Mouse (Mus musculus): ENCODE measurements around the gene Iqschfp. TPM values are rescaled to one million over a fixed set of nuclear protein-coding genes. Genes with fewer than 3 reads are reported as not detected.
A peak's percentile ranks its signal among the peaks of the same experiment; 100 is the strongest.

Gene Iqschfp
- total RNA-seq, 2 experiments from 2014 or later, result 15.2 to 17.4 TPM

GRCm38 (mm10) chr3:68558744-68559143 is 666.7 kb downstream of the Iqschfp start:
- DNase-seq, result no peak
- intact Hi-C loops (cut with DNase I), result no loop called here

- DNase-seq, result peak; percentile 59
- intact Hi-C loops (cut with DNase I), result no loop called here
Measured at GRCm38 (mm10) chr3:68560057-68560456, 668.0 kb downstream of the Iqschfp start.

- intact Hi-C loops (cut with DNase I), result no loop called here
- no peak for DNase-seq
Measured at GRCm38 (mm10) chr3:68562838-68563237, 670.8 kb downstream of the Iqschfp start.

- DNase-seq, result peak; percentile 86
- intact Hi-C loops (cut with DNase I), result no loop called here
Measured at GRCm38 (mm10) chr3:68563922-68564321, 671.9 kb downstream of the Iqschfp start.

GRCm38 (mm10) chr3:68564978-68565674 is 673.1 kb downstream of the Iqschfp start:
- DNase-seq, result no peak
- intact Hi-C loops (cut with DNase I), result no loop called here

- DNase-seq, result no peak
- intact Hi-C loops (cut with DNase I), result no loop called here
Measured at GRCm38 (mm10) chr3:68565675-68566055, 673.6 kb downstream of the Iqschfp start.

- intact Hi-C loops (cut with DNase I), result no loop called here
- no peak for DNase-seq
Measured at GRCm38 (mm10) chr3:68567581-68567980, 675.5 kb downstream of the Iqschfp start.

GRCm38 (mm10) chr3:68568149-68568548 is 676.1 kb downstream of the Iqschfp start:
- intact Hi-C loops (cut with DNase I), result no loop called here
- no peak for DNase-seq

GRCm38 (mm10) chr3:68568716-68569115 is 676.7 kb downstream of the Iqschfp start:
- no peak for DNase-seq
- intact Hi-C loops (cut with DNase I), result no loop called here

- intact Hi-C loops (cut with DNase I), result no loop called here
- DNase-seq, result no peak
Measured at GRCm38 (mm10) chr3:68570319-68570718, 678.3 kb downstream of the Iqschfp start.

GRCm38 (mm10) chr3:68572249-68573225 is 680.5 kb downstream of the Iqschfp start:
- intact Hi-C loops (cut with DNase I), result no loop called here
- peak; percentile 87 for DNase-seq

GRCm38 (mm10) chr3:68573226-68573624 is 681.2 kb downstream of the Iqschfp start:
- DNase-seq, result no peak
- intact Hi-C loops (cut with DNase I), result no loop called here

GRCm38 (mm10) chr3:68574097-68574496 is 682.1 kb downstream of the Iqschfp start:
- no peak for DNase-seq
- intact Hi-C loops (cut with DNase I), result no loop called here

GRCm38 (mm10) chr3:68574565-68574964 is 682.5 kb downstream of the Iqschfp start:
- intact Hi-C loops (cut with DNase I), result no loop called here
- no peak for DNase-seq

GRCm38 (mm10) chr3:68575636-68576340 is 683.8 kb downstream of the Iqschfp start:
- intact Hi-C loops (cut with DNase I), result no loop called here
- peak; percentile 36 for DNase-seq

- intact Hi-C loops (cut with DNase I), result no loop called here
- peak; percentile 82 for DNase-seq
Measured at GRCm38 (mm10) chr3:68576431-68576830, 684.4 kb downstream of the Iqschfp start.

- intact Hi-C loops (cut with DNase I), result no loop called here
Measured at GRCm38 (mm10) chr3:68576948-68577347, 684.9 kb downstream of the Iqschfp start.

GRCm38 (mm10) chr3:68581591-68581990 is 689.6 kb downstream of the Iqschfp start:
- DNase-seq, result no peak
- intact Hi-C loops (cut with DNase I), result no loop called here

More at GRCm38 (mm10) chr3:68576948-68577347, 684.9 kb downstream of the Iqschfp start:
- no peak for DNase-seq

GRCm38 (mm10) chr3:68582103-68582740 is 690.2 kb downstream of the Iqschfp start:
- intact Hi-C loops (cut with DNase I), result no loop called here
- no peak for DNase-seq

- intact Hi-C loops (cut with DNase I), result no loop called here
- no peak for DNase-seq
Measured at GRCm38 (mm10) chr3:68583031-68583693, 691.1 kb downstream of the Iqschfp start.
